ENCODE assay signal across 11 mouse cellular contexts in genomic region chr9:56880790-56881189, GRCm38 (mm10). TPM values are rescaled to one million over a fixed set of nuclear protein-coding genes. Genes with fewer than 3 reads are reported as not detected.
DNase-seq lines count a peak whose midpoint lies in the region; ATAC-seq and TF ChIP-seq lines count a peak whose summit lies in the region.
"Had no signal": no experiment of that assay in that cellular context is flagged by ENCODE, and none has a peak within 500 bp of the region (broad histone marks: within the 10 kb centered on the region; RNA-seq: fewer than 3 reads in every experiment).

No protein-coding gene starts in this region.

- peaks cover 46% of the 10 kb centered on the region for H3K36me3 ChIP-seq in heart, embryonic 12.5 days
- H3K36me3 ChIP-seq in neural tube, embryonic 13.5 days: no peaks in the 10 kb centered on the region
- H3K36me3 ChIP-seq in heart, postnatal 0 days (replicated peaks; ENCODE audit: control insufficient read depth, insufficient read depth, low read length): peaks cover 19% of the 10 kb centered on the region
- H3K36me3 ChIP-seq in stomach, embryonic 16.5 days (ENCODE audit: control insufficient read depth, insufficient read depth, low read length): no peaks in the 10 kb centered on the region

- no peaks in the 10 kb centered on the region for H3K27me3 ChIP-seq in heart, embryonic 12.5 days (replicated peaks)
- H3K27me3 ChIP-seq in neural tube, embryonic 13.5 days: no peaks in the 10 kb centered on the region; the same call in 1 of the 2 replicates
- no peaks in the 10 kb centered on the region for H3K27me3 ChIP-seq in heart, postnatal 0 days (ENCODE audit: control insufficient read depth, insufficient read depth, low read length)
- no peaks in the 10 kb centered on the region for H3K27me3 ChIP-seq in stomach, embryonic 16.5 days (ENCODE audit: control insufficient read depth, insufficient read depth, low read length)

- peak overlapping the region; percentile 46 for H3K9ac ChIP-seq in heart, embryonic 12.5 days
- no peak overlapping the region for H3K9ac ChIP-seq in neural tube, embryonic 13.5 days
- H3K9ac ChIP-seq in heart, postnatal 0 days (replicated peaks; ENCODE audit: low read depth, low read length): no peak overlapping the region
- peak overlapping the region; percentile 40; the same call in 1 of the 2 replicates for H3K9ac ChIP-seq in stomach, embryonic 16.5 days (ENCODE audit: low read length)

- H3K4me2 ChIP-seq in heart, embryonic 12.5 days: no peak overlapping the region
- no peak overlapping the region for H3K4me2 ChIP-seq in neural tube, embryonic 13.5 days
- no peak overlapping the region for H3K4me2 ChIP-seq in heart, postnatal 0 days (ENCODE audit: low read depth, low read length)
- H3K4me2 ChIP-seq in stomach, embryonic 16.5 days (ENCODE audit: low read depth, low read length): no peak overlapping the region

- peak overlapping the region; percentile 49; the same call in 1 of the 2 replicates for H3K27ac ChIP-seq in heart, embryonic 12.5 days (ENCODE audit: poor library complexity, severe bottlenecking)
- no peak overlapping the region for H3K27ac ChIP-seq in neural tube, embryonic 13.5 days (replicated peaks)
- peak overlapping the region; percentile 28; the same call in 1 of the 2 replicates for H3K27ac ChIP-seq in heart, postnatal 0 days (ENCODE audit: low read depth)
- H3K27ac ChIP-seq in stomach, embryonic 16.5 days (ENCODE audit: low read length): peak overlapping the region; percentile 44; the same call in 1 of the 2 replicates

- H3K9me3 ChIP-seq in heart, embryonic 12.5 days (replicated peaks): no peaks in the 10 kb centered on the region
- H3K9me3 ChIP-seq in neural tube, embryonic 13.5 days: no peaks in the 10 kb centered on the region
- H3K9me3 ChIP-seq in heart, postnatal 0 days (replicated peaks; ENCODE audit: control insufficient read depth, low read length): no peaks in the 10 kb centered on the region
- no peaks in the 10 kb centered on the region for H3K9me3 ChIP-seq in stomach, embryonic 16.5 days (replicated peaks; ENCODE audit: control insufficient read depth, low read length)

- no peak for TF ChIP-seq EP300 in heart, postnatal 0 days (IDR thresholded peaks at IDR 0.05; ENCODE audit: low read depth)

- TF ChIP-seq CTCF in heart, postnatal 0 days (IDR thresholded peaks at IDR 0.05; ENCODE audit: low read depth): no peak

- H3K4me1 ChIP-seq in heart, embryonic 12.5 days (replicated peaks): peaks cover 52% of the 10 kb centered on the region
- peaks cover 26% of the 10 kb centered on the region for H3K4me1 ChIP-seq in neural tube, embryonic 13.5 days (replicated peaks)
- H3K4me1 ChIP-seq in heart, postnatal 0 days (ENCODE audit: control insufficient read depth, insufficient read depth): no peaks in the 10 kb centered on the region
- peaks cover 22% of the 10 kb centered on the region for H3K4me1 ChIP-seq in stomach, embryonic 16.5 days (ENCODE audit: control insufficient read depth, insufficient read depth, low read length)

- no peak for ATAC-seq in heart, embryonic 12.5 days (ENCODE audit: insufficient number of reproducible peaks, low FRiP score)
- 0 out of 2 replicates have a peak, but pooled peaks have one; percentile 2 for ATAC-seq in neural tube, embryonic 13.5 days (ENCODE audit: low read depth)
- ATAC-seq in heart, postnatal 0 days (ENCODE audit: insufficient read depth, low read depth): no peak
- ATAC-seq in stomach, embryonic 16.5 days (ENCODE audit: insufficient read depth, low FRiP score): no peak

- 54% methylated on average over 9 of the region's 9 CpGs for WGBS in heart, embryonic 12.5 days
- 54% methylated on average over 9 of the region's 9 CpGs for WGBS in neural tube, embryonic 13.5 days
- WGBS in heart, postnatal 0 days: 66% methylated on average over 9 of the region's 9 CpGs
- WGBS in stomach, embryonic 16.5 days: 33% methylated on average over 9 of the region's 9 CpGs

- DNase-seq in heart, adult 18-20 months: no peak
- no peak for DNase-seq in neural tube, embryonic 10.5 days (ENCODE audit: extremely low spot score, low spot score)
- DNase-seq in heart, postnatal 0 days (ENCODE audit: low spot score): no peak
- no peak for DNase-seq in frontal cortex, postnatal 25 days (ENCODE audit: low spot score in 2 of 2)
- DNase-seq: gastrocnemius, postnatal 36 days had no signal

- H3K4me3 ChIP-seq in heart, embryonic 12.5 days: no peak overlapping the region
- H3K4me3 ChIP-seq in neural tube, embryonic 13.5 days: no peak overlapping the region
- H3K4me3 ChIP-seq in heart, postnatal 0 days (ENCODE audit: low read depth, low read length): no peak overlapping the region
- no peak overlapping the region for H3K4me3 ChIP-seq in stomach, embryonic 16.5 days (replicated peaks; ENCODE audit: low read length)

RNA-seq across cellular contexts. Expression of gene Cspg4, which starts 16.0 kb away (rescaled TPM):
- 32.5 and 35.9 TPM in 2 replicates for polyA plus RNA-seq in heart, embryonic 12.5 days (2016; fragmentation: Nextera tagmentation; extraction: Ambion mirVana)
- 10 to 100 TPM in 1 of 2 experiments, 1 to 10 TPM in 1; 9.9 to 11.5 TPM for total RNA-seq in heart, adult 18-20 months (2021)
- polyA plus RNA-seq in neural tube, embryonic 13.5 days (2015; fragmentation: Nextera tagmentation; extraction: Ambion mirVana): 6.0 and 6.5 TPM in 2 replicates
- 62.4 and 93.5 TPM in 2 replicates for total RNA-seq in heart, postnatal 0 days (2014; rRNA removed; ENCODE audit: low replicate concordance)
- polyA plus RNA-seq in heart, postnatal 0 days (2015; fragmentation: Nextera tagmentation; extraction: Ambion mirVana): 14.4 and 17.4 TPM in 2 replicates
- polyA plus RNA-seq in stomach, embryonic 16.5 days (2015; fragmentation: Nextera tagmentation; extraction: Ambion mirVana): 24.0 and 28.1 TPM in 2 replicates
- total RNA-seq: megakaryocyte, adult 5-6 weeks had no signal

RNA-seq across cellular contexts. Expression of gene Odf3l1, which starts 16.3 kb away (rescaled TPM):
- polyA plus RNA-seq in heart, embryonic 12.5 days (2016; fragmentation: Nextera tagmentation; extraction: Ambion mirVana): 0.84 and 1.5 TPM in 2 replicates
- total RNA-seq in heart, adult 18-20 months (2021): not detected
- polyA plus RNA-seq in neural tube, embryonic 13.5 days (2015; fragmentation: Nextera tagmentation; extraction: Ambion mirVana): 0.28 TPM in 1 of 2 replicates, not detected in the other
- not detected in 2 replicates for total RNA-seq in heart, postnatal 0 days (2014; rRNA removed; ENCODE audit: low replicate concordance)
- 0.12 and 0.36 TPM in 2 replicates for polyA plus RNA-seq in heart, postnatal 0 days (2015; fragmentation: Nextera tagmentation; extraction: Ambion mirVana)
- 1.2 and 1.3 TPM in 2 replicates for polyA plus RNA-seq in stomach, embryonic 16.5 days (2015; fragmentation: Nextera tagmentation; extraction: Ambion mirVana)
- total RNA-seq: gastrocnemius, postnatal 36 days; liver, adult 2 months; megakaryocyte, adult 5-6 weeks had no signal
- polyA plus RNA-seq: neural tube, embryonic 11.5 days had no signal

RNA-seq across cellular contexts. Expression of gene Snx33, which starts 47.4 kb away (rescaled TPM):
- 10.2 and 10.5 TPM in 2 replicates for polyA plus RNA-seq in heart, embryonic 12.5 days (2016; fragmentation: Nextera tagmentation; extraction: Ambion mirVana)
- 1 to 10 TPM; 7.0 to 8.2 TPM for total RNA-seq in heart, adult 18-20 months (2021)
- 2.9 TPM in 2 replicates for polyA plus RNA-seq in neural tube, embryonic 13.5 days (2015; fragmentation: Nextera tagmentation; extraction: Ambion mirVana)
- 11.4 and 13.5 TPM in 2 replicates for total RNA-seq in heart, postnatal 0 days (2014; rRNA removed; ENCODE audit: low replicate concordance)
- polyA plus RNA-seq in heart, postnatal 0 days (2015; fragmentation: Nextera tagmentation; extraction: Ambion mirVana): 4.4 and 5.2 TPM in 2 replicates
- polyA plus RNA-seq in stomach, embryonic 16.5 days (2015; fragmentation: Nextera tagmentation; extraction: Ambion mirVana): 12.9 and 13.1 TPM in 2 replicates

RNA-seq across cellular contexts. Expression of gene Imp3, which starts 56.5 kb away (rescaled TPM):
- 58.2 and 65.0 TPM in 2 replicates for polyA plus RNA-seq in heart, embryonic 12.5 days (2016; fragmentation: Nextera tagmentation; extraction: Ambion mirVana)
- 10 to 100 TPM; 55.8 to 58.3 TPM for total RNA-seq in heart, adult 18-20 months (2021)
- polyA plus RNA-seq in neural tube, embryonic 13.5 days (2015; fragmentation: Nextera tagmentation; extraction: Ambion mirVana): 80.2 and 85.5 TPM in 2 replicates
- 178 and 179 TPM in 2 replicates for total RNA-seq in heart, postnatal 0 days (2014; rRNA removed; ENCODE audit: low replicate concordance)
- 58.1 and 63.1 TPM in 2 replicates for polyA plus RNA-seq in heart, postnatal 0 days (2015; fragmentation: Nextera tagmentation; extraction: Ambion mirVana)
- 73.9 and 80.1 TPM in 2 replicates for polyA plus RNA-seq in stomach, embryonic 16.5 days (2015; fragmentation: Nextera tagmentation; extraction: Ambion mirVana)

Comparison
In these comparisons a context has a peak if more than half of its experiments do, and no peak if none do; other contexts are left out.
1. H3K9ac ChIP-seq: peak in heart, embryonic 12.5 days (single experiment) and stomach, embryonic 16.5 days (single experiment); none in neural tube, embryonic 13.5 days (single experiment) and heart, postnatal 0 days (single experiment).